Mouse (Mus musculus): ENCODE measurements around the gene Gm9495.

- no peak for TF ChIP-seq CTCF (conservative IDR thresholded peaks at IDR 0.05; ENCODE audit: low read length)
- TF ChIP-seq POU5F1 (IDR thresholded peaks at IDR 0.05; ENCODE audit: borderline replicate concordance, low read length), result no peak
These were observed 58.1 kb downstream of the Gm9495 start for GRCm38 (mm10) chr8:69395050-69395789.

All from E14TG2a.4 (cell line).